Mouse (Mus musculus) stomach, postnatal 0 days (tissue): ENCODE measurements around the gene Wwtr1. TPM values are rescaled to one million over a fixed set of nuclear protein-coding genes. Genes with fewer than 3 reads are reported as not detected.

Experiments
- ATAC-seq: fragments of 200-750 bp; cut with Nextera tagmentation; 2 replicates; pipeline ENCODE4 v1.8.0; 2017; ENCODE audit not compliant: low FRiP score, low TSS enrichment
- DNase-seq: peaks from one replicate; pipeline ENCODE4 v3.0.0-alpha.2; 2016; ENCODE audit warnings: low spot score
- H3K27ac ChIP-seq: fragments of 300-500 bp; sonication (generic); replicated peaks from 2 replicates; pipeline ENCODE4 v1.5.1; 2014; ENCODE audit warnings: mild to moderate bottlenecking, control low read depth
- H3K27me3 ChIP-seq: fragments of 300-500 bp; sonication (generic); 2 replicates; pipeline ENCODE4 v1.6.1; 2014; ENCODE audit warnings: low read length; ENCODE audit not compliant: control insufficient read depth, insufficient read depth
- H3K36me3 ChIP-seq: fragments of 300-500 bp; sonication (generic); 2 replicates; pipeline ENCODE4 v1.6.1; 2014; ENCODE audit warnings: low read length, mixed read lengths; ENCODE audit not compliant: control insufficient read depth, insufficient read depth
- H3K4me1 ChIP-seq: fragments of 300-500 bp; sonication (generic); replicated peaks from 2 replicates; pipeline ENCODE4 v1.6.1; 2014; ENCODE audit warnings: antibody characterized with exemption; ENCODE audit not compliant: control insufficient read depth, insufficient read depth
- H3K4me2 ChIP-seq: fragments of 300-500 bp; sonication (generic); replicated peaks from 2 replicates; pipeline ENCODE4 v1.6.1; 2014; ENCODE audit warnings: low read depth, mild to moderate bottlenecking, control low read depth, moderate library complexity
- H3K4me3 ChIP-seq: fragments of 300-500 bp; sonication (generic); 2 replicates; pipeline ENCODE4 v1.5.1; 2014; ENCODE audit warnings: low read depth, low read length, control low read depth
- H3K9ac ChIP-seq: fragments of 300-500 bp; sonication (generic); 2 replicates; pipeline ENCODE4 v1.6.1; 2014; ENCODE audit warnings: mild to moderate bottlenecking, low read length, control low read depth, mixed read lengths
- H3K9me3 ChIP-seq: fragments of 300-500 bp; sonication (generic); 2 replicates; pipeline ENCODE4 v1.6.1; 2016; ENCODE audit warnings: low read length; ENCODE audit not compliant: control insufficient read depth
- CTCF ChIP-seq: IDR thresholded peaks from 2 replicates; pipeline ENCODE4 v1.5.1; 2016; ENCODE audit warnings: antibody characterized with exemption, low read depth, mild to moderate bottlenecking, moderate library complexity
- EP300 ChIP-seq: optimal IDR thresholded peaks from 2 replicates; pipeline ENCODE3; 2016; ENCODE audit warnings: antibody characterized with exemption
- WGBS: fragments of 180-500 bp; shearing (Covaris S2); extraction: QIAGEN DNeasy Blood & Tissue Kit; methylation state at CpG from one replicate; pipeline ENCODE4 v1.1.7; 2014; 5-methylcytosine and 5-hydroxymethylcytosine counted together
- polyA plus RNA-seq: library from polyadenylated mRNA; unstranded; fragments of >200 nt; fragmentation: Nextera tagmentation; extraction: Ambion mirVana; gene quantifications from 2 replicates; pipeline ENCODE4 v1.2.1, GENCODE M21; 2015

Gene Wwtr1
- polyA plus RNA-seq, 1 experiment from 2014 or later: 20.7 TPM

DNA sequence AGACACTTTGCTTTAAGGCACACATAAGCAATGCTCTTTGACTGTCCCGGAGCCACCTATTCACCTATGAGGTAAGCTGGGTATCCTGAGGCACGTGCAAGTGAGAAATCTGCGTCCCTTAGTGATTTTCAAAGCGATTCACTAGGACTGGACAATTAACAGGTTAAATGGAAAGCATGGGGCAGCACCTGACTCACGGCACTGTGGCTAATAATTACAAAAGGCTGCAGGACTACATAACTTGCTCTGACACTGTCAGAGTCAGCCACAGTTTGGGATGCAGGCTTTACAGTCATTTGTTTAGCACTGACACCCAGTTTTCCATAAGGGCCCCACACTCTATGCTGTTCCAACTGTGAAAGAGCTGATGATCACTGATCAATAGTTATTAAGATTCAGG is 9.1 kb downstream of the Wwtr1 start:
- no peak overlapping the region for H3K4me2 ChIP-seq
- DNase-seq (no peak), ATAC-seq (no peak)
- no peaks in the 10 kb centered on the region; the same call in 1 of the 2 replicates for H3K36me3 ChIP-seq
- TF ChIP-seq CTCF (no peak), EP300 (no peak)
- 75% methylated on average over 5 of the region's 5 CpGs for WGBS
- no peak overlapping the region for H3K4me3 ChIP-seq
- no peaks in the 10 kb centered on the region for H3K27me3 ChIP-seq
- no peak overlapping the region for H3K9ac ChIP-seq
- no peaks in the 10 kb centered on the region for H3K4me1 ChIP-seq
- H3K9me3 ChIP-seq: no peaks in the 10 kb centered on the region
- no peak overlapping the region for H3K27ac ChIP-seq

DNA sequence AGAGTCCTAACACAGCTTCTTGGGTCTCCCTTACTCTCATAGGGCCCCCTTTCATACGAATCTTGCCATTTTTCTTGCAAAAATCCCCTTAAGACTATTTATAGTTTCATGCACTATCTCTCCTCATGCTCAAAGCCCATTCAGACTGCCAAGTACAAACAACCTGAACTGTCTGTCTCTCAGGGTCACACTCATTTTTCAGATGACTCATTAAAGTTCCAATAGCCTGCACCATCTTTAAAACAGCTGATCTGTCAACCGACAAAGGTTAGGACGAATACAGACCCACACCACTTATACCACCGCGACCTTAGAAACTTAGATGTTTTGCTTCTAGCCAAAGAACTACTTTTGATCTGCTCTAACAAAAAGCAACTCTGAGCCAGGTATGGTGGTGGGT is 12.1 kb downstream of the Wwtr1 start:
- H3K9ac ChIP-seq: no peak overlapping the region
- no peaks in the 10 kb centered on the region for H3K36me3 ChIP-seq
- DNase-seq: no peak
- H3K27ac ChIP-seq: no peak overlapping the region
- ATAC-seq: no peak
- H3K4me3 ChIP-seq: no peak overlapping the region
- H3K27me3 ChIP-seq: no peaks in the 10 kb centered on the region
- TF ChIP-seq EP300: no peak
- no peak for TF ChIP-seq CTCF
- H3K9me3 ChIP-seq: no peaks in the 10 kb centered on the region
- no peaks in the 10 kb centered on the region for H3K4me1 ChIP-seq
- WGBS: 81% methylated on average over 5 of the region's 5 CpGs
- H3K4me2 ChIP-seq: no peak overlapping the region

DNA sequence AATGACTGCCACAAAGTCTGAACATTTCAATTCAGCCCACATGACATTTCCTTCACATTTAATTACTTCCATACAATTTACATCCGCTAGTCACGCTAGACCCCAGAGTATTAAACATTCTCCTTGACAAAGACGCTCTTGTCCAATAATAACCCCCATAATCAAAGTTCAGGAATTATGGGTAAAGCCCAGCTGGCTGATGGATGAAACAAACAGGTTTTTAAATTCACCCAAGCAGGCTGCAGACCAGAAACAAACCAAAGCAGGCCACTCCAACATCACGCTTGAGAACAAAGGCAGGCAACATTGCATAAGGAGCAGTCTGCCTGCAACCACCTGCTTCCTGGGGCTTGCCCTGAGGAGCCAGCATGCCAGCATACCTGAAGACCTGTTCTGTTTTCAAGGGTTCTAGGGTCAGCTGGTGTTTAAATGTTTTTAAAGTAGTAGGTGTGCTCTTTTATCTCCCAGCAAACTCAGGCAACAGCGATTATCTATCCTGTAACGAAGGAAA is 12.7 kb downstream of the Wwtr1 start:
- H3K4me2 ChIP-seq: no peak overlapping the region
- H3K4me3 ChIP-seq: no peak overlapping the region
- H3K27ac ChIP-seq: no peak overlapping the region
- no peaks in the 10 kb centered on the region for H3K36me3 ChIP-seq
- DNase-seq (no peak), ATAC-seq (no peak)
- no peaks in the 10 kb centered on the region for H3K9me3 ChIP-seq
- no peak for TF ChIP-seq EP300
- TF ChIP-seq CTCF: no peak
- H3K9ac ChIP-seq: no peak overlapping the region
- 85% methylated on average over 6 of the region's 6 CpGs for WGBS
- H3K27me3 ChIP-seq: no peaks in the 10 kb centered on the region
- H3K4me1 ChIP-seq: no peaks in the 10 kb centered on the region

DNA sequence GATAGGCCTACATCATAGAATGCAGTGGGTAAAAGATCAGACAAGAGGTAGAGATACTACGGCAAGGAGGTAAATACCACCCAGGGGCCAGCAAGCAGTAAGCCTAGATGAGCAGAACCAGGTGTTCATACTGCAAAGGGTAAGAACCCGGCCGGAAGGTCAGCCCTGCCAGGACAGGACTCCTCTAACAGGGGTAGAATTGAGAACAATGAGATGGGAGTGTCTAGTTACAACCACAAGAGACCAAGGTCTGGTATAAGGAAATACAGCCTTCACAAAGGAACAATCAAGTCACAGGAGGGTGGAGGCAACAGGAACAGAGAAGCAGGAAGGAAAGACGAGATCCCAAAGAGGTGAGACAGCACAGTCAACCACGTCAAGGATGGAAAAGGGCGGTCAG is 16.9 kb downstream of the Wwtr1 start:
- 88% methylated on average over 6 of the region's 6 CpGs for WGBS
- H3K9me3 ChIP-seq: no peaks in the 10 kb centered on the region

DNA sequence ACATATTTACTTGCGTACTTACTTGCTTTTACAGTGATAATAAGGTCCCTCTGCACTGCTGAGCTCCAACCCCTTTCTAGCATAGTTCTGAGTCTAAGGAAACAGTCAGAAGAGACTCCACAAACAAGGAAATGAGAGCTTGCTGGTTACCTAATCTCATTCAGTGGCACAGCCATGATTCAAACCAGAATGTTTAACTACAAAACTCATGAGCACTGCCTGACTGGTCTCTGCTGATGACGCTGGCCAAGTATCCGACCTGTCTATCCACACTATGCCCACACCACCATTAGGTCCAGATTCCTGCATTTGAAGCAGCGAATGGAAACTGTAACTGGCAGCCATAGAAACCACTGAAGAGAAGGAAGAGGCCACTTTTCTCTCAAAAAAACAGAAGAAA is 18.3 kb downstream of the Wwtr1 start:
- H3K27ac ChIP-seq: no peak overlapping the region
- no peak overlapping the region for H3K9ac ChIP-seq
- H3K4me1 ChIP-seq: no peaks in the 10 kb centered on the region
- DNase-seq: no peak
- WGBS: 88% methylated on average over 4 of the region's 4 CpGs
- H3K36me3 ChIP-seq: no peaks in the 10 kb centered on the region
- TF ChIP-seq EP300: no peak
- no peak for TF ChIP-seq CTCF
- H3K27me3 ChIP-seq: no peaks in the 10 kb centered on the region
- ATAC-seq: no peak
- H3K4me2 ChIP-seq: no peak overlapping the region
- H3K4me3 ChIP-seq: no peak overlapping the region
- no peaks in the 10 kb centered on the region for H3K9me3 ChIP-seq

More for the DNA sequence above, 16.9 kb downstream of the Wwtr1 start:
- no peaks in the 10 kb centered on the region for H3K4me1 ChIP-seq
- H3K9ac ChIP-seq: no peak overlapping the region
- no peak overlapping the region for H3K27ac ChIP-seq
- no peak for ATAC-seq
- no peaks in the 10 kb centered on the region for H3K36me3 ChIP-seq
- no peak overlapping the region for H3K4me3 ChIP-seq
- TF ChIP-seq EP300: no peak
- TF ChIP-seq CTCF: no peak
- no peak overlapping the region for H3K4me2 ChIP-seq
- no peak for DNase-seq
- no peaks in the 10 kb centered on the region for H3K27me3 ChIP-seq

DNA sequence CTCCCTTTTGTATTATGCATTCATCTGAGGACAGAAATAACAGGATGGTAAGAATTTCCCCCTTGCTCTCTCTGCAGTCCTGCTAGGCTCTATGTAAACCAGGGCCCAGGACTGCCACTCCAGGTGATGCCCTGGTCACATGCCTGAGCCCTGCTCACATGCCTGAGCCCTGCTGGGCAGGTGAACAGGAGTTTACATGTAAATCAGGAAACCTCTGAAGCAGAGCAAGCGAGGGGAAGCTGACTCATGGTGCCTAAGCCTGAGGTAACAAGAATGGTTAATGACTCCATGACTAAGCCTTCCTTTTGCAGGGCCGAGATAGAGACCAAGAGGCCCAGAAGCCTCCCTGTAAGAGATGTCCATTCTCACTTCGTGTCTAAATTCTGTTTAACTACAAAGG is 20.1 kb downstream of the Wwtr1 start:
- Histone ChIP-seq H3K4me3 (no peak overlapping the region), H3K27me3 (no peaks in the 10 kb centered on the region), H3K27ac (0 out of 2 replicates have a peak overlapping the region, but pooled peaks have one; percentile 25), H3K4me1 (no peaks in the 10 kb centered on the region), H3K4me2 (no peak overlapping the region), H3K36me3 (no peaks in the 10 kb centered on the region), H3K9me3 (no peaks in the 10 kb centered on the region), H3K9ac (no peak overlapping the region)
- TF ChIP-seq EP300 (no peak), CTCF (no peak)
- ATAC-seq: peak; percentile 54; the same call in 1 of the 2 replicates
- WGBS: 46% methylated on average over 3 of the region's 3 CpGs
- no peak for DNase-seq
